Mouse (Mus musculus) regulatory T cell (primary cell): ENCODE results near the gene Chn1.
"Not testable (repeated sequence)": the region's sequence is repeated elsewhere in the genome, so short reads cannot be mapped to it uniquely, and the experiment has no call there.

Experiments used
- in situ Hi-C: fragments of 300-600 bp; cut with MboI, MseI; formaldehyde crosslinking; loops from one replicate; pipeline ENCODE4 v1.15.1; 2025; ENCODE audit warnings: high pct_unique_total_duplicates

The Chn1 gene

GRCm38 (mm10) chr2:73774786-73775682 lies at the start of gene Chn1:
TSS of gene Chn1 (minus strand) at chr2:73775346.
- in situ Hi-C loops = no loop called here

GRCm38 (mm10) chr2:73818742-73819141 lies 43.6 kb upstream of the Chn1 start:
- in situ Hi-C loops = no loop called here

GRCm38 (mm10) chr2:73807609-73808008 lies 32.5 kb upstream of the Chn1 start:
- in situ Hi-C loops = no loop called here

- in situ Hi-C loops = not testable (repeated sequence)
Observed at GRCm38 (mm10) chr2:73800127-73800526, 25.0 kb upstream of the Chn1 start.

- in situ Hi-C loops = no loop called here
Observed at GRCm38 (mm10) chr2:73798786-73799185, 23.6 kb upstream of the Chn1 start.

GRCm38 (mm10) chr2:73798136-73798535 lies 23.0 kb upstream of the Chn1 start:
- in situ Hi-C loops = no loop called here

- in situ Hi-C loops = no loop called here
Observed at GRCm38 (mm10) chr2:73791846-73792630, 16.9 kb upstream of the Chn1 start.

- in situ Hi-C loops = no loop called here
Observed at GRCm38 (mm10) chr2:73790332-73790731, 15.2 kb upstream of the Chn1 start.

- in situ Hi-C loops = loop anchor here (10.0 kb wide), 1 partner anchor 214 kb away; no protein-coding TSS in a partner anchor
Observed at GRCm38 (mm10) chr2:73788395-73788794, 13.2 kb upstream of the Chn1 start.

- in situ Hi-C loops = loop anchor here (10.0 kb wide), 1 partner anchor 208 kb away; no protein-coding TSS in a partner anchor
Observed at GRCm38 (mm10) chr2:73782371-73782905, 7.3 kb upstream of the Chn1 start.

GRCm38 (mm10) chr2:73780321-73781010 lies 5.3 kb upstream of the Chn1 start:
- in situ Hi-C loops = loop anchor here (10.0 kb wide), 1 partner anchor 206 kb away; no protein-coding TSS in a partner anchor

GRCm38 (mm10) chr2:73779796-73780195 lies 4.7 kb upstream of the Chn1 start:
- in situ Hi-C loops = loop anchor here (10.0 kb wide), 1 partner anchor 205 kb away; no protein-coding TSS in a partner anchor

- in situ Hi-C loops = no loop called here
Observed at GRCm38 (mm10) chr2:73779016-73779595, 4.0 kb upstream of the Chn1 start.

- in situ Hi-C loops = no loop called here
Observed at GRCm38 (mm10) chr2:73776936-73777335, 1.8 kb upstream of the Chn1 start.

GRCm38 (mm10) chr2:73775683-73776310 lies 651 bp upstream of the Chn1 start:
- in situ Hi-C loops = no loop called here

GRCm38 (mm10) chr2:73772945-73773344 lies 2.2 kb downstream of the Chn1 start:
- in situ Hi-C loops = no loop called here

- in situ Hi-C loops = no loop called here
Observed at GRCm38 (mm10) chr2:73768669-73769068, 6.5 kb downstream of the Chn1 start.

- in situ Hi-C loops = no loop called here
Observed at GRCm38 (mm10) chr2:73763541-73763940, 11.6 kb downstream of the Chn1 start.

- in situ Hi-C loops = no loop called here
Observed at GRCm38 (mm10) chr2:73759899-73760298, 15.2 kb downstream of the Chn1 start.

GRCm38 (mm10) chr2:73759027-73759426 lies 16.1 kb downstream of the Chn1 start:
- in situ Hi-C loops = no loop called here

- in situ Hi-C loops = no loop called here
Observed at GRCm38 (mm10) chr2:73747297-73747696, 27.8 kb downstream of the Chn1 start.
